Comparison of ENCODE assay signal across 9 mouse cellular contexts in the genomic region with DNA sequence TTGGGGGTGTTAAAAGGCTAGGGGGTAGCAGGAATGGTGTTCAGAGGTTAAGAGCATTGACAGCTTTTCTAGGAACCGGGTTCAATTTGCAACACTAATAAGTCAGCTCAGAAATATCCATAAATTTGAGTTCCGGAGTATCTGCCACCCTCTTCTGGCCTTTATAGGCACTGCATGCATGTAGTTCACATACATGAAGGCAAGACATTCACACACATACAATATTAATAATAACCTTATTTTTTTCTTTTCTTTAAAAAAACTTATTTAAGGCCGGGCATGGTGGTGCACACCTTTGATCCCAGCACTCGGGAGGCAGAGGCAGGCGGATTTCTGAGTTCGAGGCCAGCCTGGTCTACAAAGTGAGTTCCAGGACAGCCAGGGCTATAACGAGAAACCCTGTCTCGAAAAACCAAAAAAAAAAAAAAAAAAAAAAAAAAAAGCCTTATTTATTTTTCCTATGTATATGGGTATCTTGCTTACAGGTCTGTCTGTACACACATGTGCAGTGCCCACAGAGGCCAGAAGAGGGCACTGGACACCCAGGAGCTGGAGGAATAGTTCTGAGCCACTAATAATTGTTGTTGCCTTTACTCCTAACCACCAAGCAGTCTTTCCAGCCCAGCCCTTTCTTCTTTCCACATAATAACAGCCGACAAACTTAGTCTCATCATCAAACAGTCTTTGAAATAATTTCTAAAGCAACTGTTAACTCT. TPM values are rescaled to one million over a fixed set of nuclear protein-coding genes. Genes with fewer than 3 reads are reported as not detected.
DNase-seq lines count a peak whose midpoint lies in the region; ATAC-seq and TF ChIP-seq lines count a peak whose summit lies in the region.
"Had no signal": no experiment of that assay in that cellular context is flagged by ENCODE, and none has a peak within 500 bp of the region (broad histone marks: within the 10 kb centered on the region; RNA-seq: fewer than 3 reads in every experiment).

No protein-coding gene starts in this region.

- WGBS in heart, embryonic 12.5 days, result 87% methylated on average over 9 of the region's 9 CpGs
- WGBS in bone marrow, adult 2 months, result 85% methylated on average over 9 of the region's 9 CpGs

- peak; percentile 50 to 77 for DNase-seq in heart, adult 18-20 months
- DNase-seq in CD4-positive, CD25-positive, alpha-beta regulatory T cell, adult 2 months (ENCODE audit: low read depth, low spot score), result peak; percentile 91
- DNase-seq in kidney, postnatal 4 days, result peak; percentile 82 to 85

- peaks cover 87% of the 10 kb centered on the region for H3K36me3 ChIP-seq in heart, embryonic 12.5 days
- no peaks in the 10 kb centered on the region for H3K36me3 ChIP-seq in testis, adult 2 months (ENCODE audit: control insufficient read depth, insufficient read depth, low read length)

- no peak overlapping the region for H3K4me3 ChIP-seq in heart, embryonic 12.5 days
- no peak overlapping the region for H3K4me3 ChIP-seq in bone marrow, adult 2 months (replicated peaks; ENCODE audit: control insufficient read depth, low read depth, low read length)
- H3K4me3 ChIP-seq in testis, adult 2 months (ENCODE audit: control insufficient read depth, low read depth, low read length), result no peak overlapping the region
- H3K4me3 ChIP-seq: embryonic facial prominence, embryonic 13.5 days had no signal

- no peak overlapping the region for H3K9ac ChIP-seq in heart, embryonic 12.5 days
- H3K9ac ChIP-seq: embryonic facial prominence, embryonic 13.5 days had no signal

- H3K27me3 ChIP-seq in heart, embryonic 12.5 days (replicated peaks), result no peaks in the 10 kb centered on the region
- H3K27me3 ChIP-seq in testis, adult 2 months (ENCODE audit: control insufficient read depth, insufficient read depth, low read length), result no peaks in the 10 kb centered on the region
- H3K27me3 ChIP-seq: embryonic facial prominence, embryonic 13.5 days had no signal

- H3K9me3 ChIP-seq in heart, embryonic 12.5 days (replicated peaks), result no peaks in the 10 kb centered on the region
- H3K9me3 ChIP-seq: embryonic facial prominence, embryonic 13.5 days had no signal

- H3K4me2 ChIP-seq in heart, embryonic 12.5 days, result no peak overlapping the region
- H3K4me2 ChIP-seq: embryonic facial prominence, embryonic 13.5 days had no signal

- H3K4me1 ChIP-seq in heart, embryonic 12.5 days (replicated peaks), result no peaks in the 10 kb centered on the region
- H3K4me1 ChIP-seq in bone marrow, adult 2 months (ENCODE audit: control insufficient read depth, insufficient read depth, low read length), result no peaks in the 10 kb centered on the region
- H3K4me1 ChIP-seq in testis, adult 2 months (ENCODE audit: control insufficient read depth, insufficient read depth, low read length), result no peaks in the 10 kb centered on the region
- H3K4me1 ChIP-seq: embryonic facial prominence, embryonic 13.5 days had no signal

- peak; percentile 92 for TF ChIP-seq CTCF in bone marrow, adult 2 months (IDR thresholded peaks at IDR 0.05; ENCODE audit: control insufficient read depth, insufficient read depth, low read length)
- TF ChIP-seq CTCF in testis, adult 2 months (IDR thresholded peaks at IDR 0.05; ENCODE audit: control insufficient read depth, insufficient read depth, insufficient replicate concordance, low read depth, low read length), result peak; percentile 70; the same call in 1 of the 2 replicates

- no peak for ATAC-seq in heart, embryonic 12.5 days (ENCODE audit: insufficient number of reproducible peaks, low FRiP score)
- ATAC-seq in erythroid progenitor cell, adult 5-6 weeks (replicated peaks; ENCODE audit: low FRiP score, poor library complexity, severe bottlenecking), result peak; percentile 94
- peak; percentile 98 for ATAC-seq in megakaryocyte progenitor cell, adult 5-6 weeks (replicated peaks; ENCODE audit: poor library complexity)

- TF ChIP-seq POLR2A in bone marrow, adult 2 months (IDR thresholded peaks at IDR 0.05; ENCODE audit: borderline replicate concordance, control insufficient read depth, low read depth, low read length), result no peak
- TF ChIP-seq POLR2A in testis, adult 2 months (IDR thresholded peaks at IDR 0.05; ENCODE audit: control insufficient read depth, low read depth, low read length), result no peak

- H3K27ac ChIP-seq in heart, embryonic 12.5 days (ENCODE audit: poor library complexity, severe bottlenecking), result no peak overlapping the region
- no peak overlapping the region for H3K27ac ChIP-seq in bone marrow, adult 2 months (ENCODE audit: control insufficient read depth, insufficient read depth, low read depth, low read length, poor library complexity)
- H3K27ac ChIP-seq in testis, adult 2 months (ENCODE audit: control insufficient read depth, insufficient read depth, low read depth, low read length), result no peak overlapping the region
- H3K27ac ChIP-seq: embryonic facial prominence, embryonic 13.5 days had no signal

RNA-seq across cellular contexts. Expression of gene Anapc5, which starts 9.6 kb away (rescaled TPM):
- 100 to 1,000 TPM; 156 to 162 TPM for total RNA-seq in heart, adult 18-20 months (2021)
- 342 and 343 TPM in 2 replicates for polyA plus RNA-seq in heart, embryonic 12.5 days (2016; fragmentation: Nextera tagmentation; extraction: Ambion mirVana)
- 204 and 228 TPM in 2 replicates for polyA plus RNA-seq in bone marrow, adult 2 months (2011; ENCODE audit: insufficient read depth, insufficient read length, low replicate concordance, missing spikeins)
- total RNA-seq in erythroid progenitor cell, adult 5-6 weeks (2015; ENCODE audit: low replicate concordance), result 195 and 227 TPM in 2 replicates
- total RNA-seq in erythroid progenitor cell, adult 5-6 weeks (2017; ENCODE audit: low replicate concordance), result 271 and 364 TPM in 2 replicates
- total RNA-seq in megakaryocyte progenitor cell, adult 5-6 weeks (2015), result 193 and 210 TPM in 2 replicates
- total RNA-seq in megakaryocyte progenitor cell, adult 5-6 weeks (2017), result 298 and 322 TPM in 2 replicates
- 109 and 115 TPM in 2 replicates for polyA plus RNA-seq in testis, adult 2 months (2012; rRNA removed)

RNA-seq across cellular contexts. Expression of gene Camkk2, which starts 32.3 kb away (rescaled TPM):
- total RNA-seq in heart, adult 18-20 months (2021), result 10 to 100 TPM in 1 of 2 experiments, 1 to 10 TPM in 1; 8.6 to 12.1 TPM
- polyA plus RNA-seq in heart, embryonic 12.5 days (2016; fragmentation: Nextera tagmentation; extraction: Ambion mirVana), result 18.4 and 19.4 TPM in 2 replicates
- polyA plus RNA-seq in bone marrow, adult 2 months (2011; ENCODE audit: insufficient read depth, insufficient read length, low replicate concordance, missing spikeins), result 15.8 and 31.8 TPM in 2 replicates
- total RNA-seq in erythroid progenitor cell, adult 5-6 weeks (2015; ENCODE audit: low replicate concordance), result 23.9 and 25.2 TPM in 2 replicates
- total RNA-seq in erythroid progenitor cell, adult 5-6 weeks (2017; ENCODE audit: low replicate concordance), result 27.9 and 38.0 TPM in 2 replicates
- 29.4 and 30.7 TPM in 2 replicates for total RNA-seq in megakaryocyte progenitor cell, adult 5-6 weeks (2015)
- 23.2 and 34.3 TPM in 2 replicates for total RNA-seq in megakaryocyte progenitor cell, adult 5-6 weeks (2017)
- polyA plus RNA-seq in testis, adult 2 months (2012; rRNA removed), result 18.9 and 22.3 TPM in 2 replicates

RNA-seq across cellular contexts. Expression of gene Rnf34, which starts 38.3 kb away (rescaled TPM):
- 10 to 100 TPM; 28.8 to 31.7 TPM for total RNA-seq in heart, adult 18-20 months (2021)
- 26.2 and 32.4 TPM in 2 replicates for polyA plus RNA-seq in heart, embryonic 12.5 days (2016; fragmentation: Nextera tagmentation; extraction: Ambion mirVana)
- polyA plus RNA-seq in bone marrow, adult 2 months (2011; ENCODE audit: insufficient read depth, insufficient read length, low replicate concordance, missing spikeins), result 4.0 and 11.1 TPM in 2 replicates
- 5.8 and 29.3 TPM in 2 replicates for total RNA-seq in erythroid progenitor cell, adult 5-6 weeks (2015; ENCODE audit: low replicate concordance)
- 7.6 and 10.4 TPM in 2 replicates for total RNA-seq in erythroid progenitor cell, adult 5-6 weeks (2017; ENCODE audit: low replicate concordance)
- 7.9 and 10.1 TPM in 2 replicates for total RNA-seq in megakaryocyte progenitor cell, adult 5-6 weeks (2015)
- total RNA-seq in megakaryocyte progenitor cell, adult 5-6 weeks (2017), result 12.7 and 15.6 TPM in 2 replicates
- 23.2 and 27.3 TPM in 2 replicates for polyA plus RNA-seq in testis, adult 2 months (2012; rRNA removed)
